Mouse (Mus musculus) limb, embryonic 12.5 days (tissue): ENCODE results near the gene Ostm1. TPM values are rescaled to one million over a fixed set of nuclear protein-coding genes. Genes with fewer than 3 reads are reported as not detected.

Experiments used
- ATAC-seq: fragments of 200-750 bp; cut with Nextera tagmentation; 2 replicates; pipeline ENCODE4 v1.8.0; 2017; ENCODE audit warnings: low read depth, moderate TSS enrichment; ENCODE audit not compliant: insufficient number of reproducible peaks, insufficient read depth, low FRiP score, low TSS enrichment
- H3K27ac ChIP-seq: fragments of 300-500 bp; sonication (generic); 2 replicates; pipeline ENCODE4 v1.5.1; 2016; ENCODE audit warnings: mild to moderate bottlenecking, moderate library complexity
- H3K27me3 ChIP-seq: fragments of 300-500 bp; sonication (generic); 2 replicates; pipeline ENCODE4 v1.6.1; 2016; ENCODE audit warnings: mild to moderate bottlenecking, moderate library complexity
- H3K36me3 ChIP-seq: fragments of 300-500 bp; sonication (generic); 2 replicates; pipeline ENCODE4 v1.6.1; 2016; ENCODE audit warnings: mild to moderate bottlenecking, moderate library complexity
- H3K4me1 ChIP-seq: fragments of 300-500 bp; sonication (generic); replicated peaks from 2 replicates; pipeline ENCODE4 v1.6.1; 2016
- H3K4me2 ChIP-seq: fragments of 300-500 bp; sonication (generic); 2 replicates; pipeline ENCODE4 v1.6.1; 2016; ENCODE audit warnings: mild to moderate bottlenecking, moderate library complexity
- H3K4me3 ChIP-seq: fragments of 300-500 bp; sonication (generic); replicated peaks from 2 replicates; pipeline ENCODE4 v1.5.1; 2016; ENCODE audit warnings: mild to moderate bottlenecking
- H3K9ac ChIP-seq: fragments of 300-500 bp; sonication (generic); replicated peaks from 2 replicates; pipeline ENCODE4 v1.6.1; 2016; ENCODE audit warnings: mild to moderate bottlenecking, moderate library complexity
- H3K9me3 ChIP-seq: fragments of 300-500 bp; sonication (generic); 2 replicates; pipeline ENCODE4 v1.6.1; 2016; ENCODE audit warnings: mild to moderate bottlenecking, moderate library complexity
- WGBS: fragments of 180-500 bp; shearing (Covaris S2); methylation state at CpG from one replicate; pipeline ENCODE4 v1.1.7; 2016; 5-methylcytosine and 5-hydroxymethylcytosine counted together
- polyA plus RNA-seq: library from polyadenylated mRNA; unstranded; fragments of >200 nt; fragmentation: Nextera tagmentation; extraction: Ambion mirVana; gene quantifications from 2 replicates; pipeline ENCODE4 v1.2.1, GENCODE M21; 2016

The Ostm1 gene
- polyA plus RNA-seq, 1 experiment from 2014 or later, result 9.0 TPM

- Histone ChIP-seq H3K4me3 (no peak overlapping the region), H3K36me3 (no peaks in the 10 kb centered on the region), H3K4me1 (no peaks in the 10 kb centered on the region), H3K9ac (no peak overlapping the region), H3K4me2 (no peak overlapping the region), H3K9me3 (no peaks in the 10 kb centered on the region), H3K27me3 (peaks cover 73% of the 10 kb centered on the region), H3K27ac (no peak overlapping the region)
- 81% methylated on average over 8 of the region's 8 CpGs for WGBS
- ATAC-seq, result no peak
Measured at GRCm38 (mm10) chr10:42598615-42599014, 15.0 kb downstream of the Ostm1 start.

GRCm38 (mm10) chr10:42601556-42601955, 17.9 kb downstream of the Ostm1 start:
- Histone ChIP-seq H3K27me3 (peaks cover 44% of the 10 kb centered on the region), H3K4me1 (no peaks in the 10 kb centered on the region), H3K9ac (no peak overlapping the region), H3K9me3 (peaks cover 10% of the 10 kb centered on the region; the same call in 1 of the 2 replicates), H3K4me3 (no peak overlapping the region), H3K27ac (no peak overlapping the region), H3K4me2 (no peak overlapping the region), H3K36me3 (no peaks in the 10 kb centered on the region)
- no peak for ATAC-seq
- WGBS, result 21% methylated on average over 10 of the region's 10 CpGs

- Histone ChIP-seq H3K36me3 (no peaks in the 10 kb centered on the region), H3K27me3 (peaks cover 49% of the 10 kb centered on the region), H3K9me3 (peaks cover 18% of the 10 kb centered on the region; the same call in 1 of the 2 replicates), H3K27ac (no peak overlapping the region), H3K4me3 (no peak overlapping the region), H3K9ac (no peak overlapping the region), H3K4me1 (no peaks in the 10 kb centered on the region), H3K4me2 (no peak overlapping the region)
- no peak for ATAC-seq
- whole genome bisulfite sequencing, result 61% methylated on average over 2 of the region's 2 CpGs
Measured at GRCm38 (mm10) chr10:42604874-42605273, 21.3 kb downstream of the Ostm1 start.

- no peak overlapping the region for H3K27ac ChIP-seq
- H3K9ac ChIP-seq, result no peak overlapping the region
- peaks cover 18% of the 10 kb centered on the region; the same call in 1 of the 2 replicates for H3K9me3 ChIP-seq
- WGBS, result 77% methylated on average over 4 of the region's 4 CpGs
- H3K4me2 ChIP-seq, result no peak overlapping the region
- H3K4me3 ChIP-seq, result no peak overlapping the region
- ATAC-seq, result no peak
- H3K27me3 ChIP-seq, result peaks cover 48% of the 10 kb centered on the region
- no peaks in the 10 kb centered on the region for H3K4me1 ChIP-seq
- no peaks in the 10 kb centered on the region for H3K36me3 ChIP-seq
Measured at GRCm38 (mm10) chr10:42606757-42607156, 23.1 kb downstream of the Ostm1 start.

- H3K27me3 ChIP-seq, result peaks cover 98% of the 10 kb centered on the region
- H3K4me1 ChIP-seq, result peaks cover 8% of the 10 kb centered on the region
- H3K9me3 ChIP-seq, result peaks cover 5% of the 10 kb centered on the region; the same call in 1 of the 2 replicates
- H3K4me2 ChIP-seq, result no peak overlapping the region
- H3K36me3 ChIP-seq, result no peaks in the 10 kb centered on the region
- ATAC-seq, result no peak
- H3K9ac ChIP-seq, result no peak overlapping the region
- H3K4me3 ChIP-seq, result no peak overlapping the region
- 8% methylated on average over 12 of the region's 12 CpGs for WGBS
- no peak overlapping the region for H3K27ac ChIP-seq
Measured at GRCm38 (mm10) chr10:42613075-42613474, 29.5 kb downstream of the Ostm1 start.

- 1% methylated on average over 40 of the region's 40 CpGs for WGBS
- H3K36me3 ChIP-seq, result no peaks in the 10 kb centered on the region
- peaks cover 98% of the 10 kb centered on the region for H3K27me3 ChIP-seq
- H3K27ac ChIP-seq, result no peak overlapping the region
- peaks cover 5% of the 10 kb centered on the region; the same call in 1 of the 2 replicates for H3K9me3 ChIP-seq
- no peak overlapping the region; the same call in 1 of the 2 replicates for H3K9ac ChIP-seq
- H3K4me2 ChIP-seq, result peak overlapping the region; percentile 66
- no peak for ATAC-seq
- H3K4me1 ChIP-seq, result peaks cover 8% of the 10 kb centered on the region
- H3K4me3 ChIP-seq, result peak overlapping the region; percentile 40
Measured at GRCm38 (mm10) chr10:42613639-42614381, 30.2 kb downstream of the Ostm1 start.

GRCm38 (mm10) chr10:42614766-42615165, 31.1 kb downstream of the Ostm1 start:
- Histone ChIP-seq H3K9ac (no peak overlapping the region), H3K27ac (no peak overlapping the region), H3K4me3 (no peak overlapping the region), H3K27me3 (peaks cover 99% of the 10 kb centered on the region), H3K36me3 (no peaks in the 10 kb centered on the region), H3K9me3 (peaks cover 5% of the 10 kb centered on the region; the same call in 1 of the 2 replicates), H3K4me1 (peaks cover 8% of the 10 kb centered on the region), H3K4me2 (no peak overlapping the region)
- WGBS, result 7% methylated on average over 9 of the region's 9 CpGs
- ATAC-seq, result no peak

GRCm38 (mm10) chr10:42618291-42618690, 34.7 kb downstream of the Ostm1 start:
- H3K27me3 ChIP-seq, result peaks cover 84% of the 10 kb centered on the region
- WGBS, result 29% methylated on average over 2 of the region's 2 CpGs
- H3K36me3 ChIP-seq, result no peaks in the 10 kb centered on the region
- no peak for ATAC-seq
- no peak overlapping the region for H3K9ac ChIP-seq
- no peaks in the 10 kb centered on the region for H3K9me3 ChIP-seq
- H3K27ac ChIP-seq, result no peak overlapping the region
- H3K4me3 ChIP-seq, result no peak overlapping the region
- no peak overlapping the region for H3K4me2 ChIP-seq
- H3K4me1 ChIP-seq, result peaks cover 8% of the 10 kb centered on the region

GRCm38 (mm10) chr10:42625907-42626306, 42.3 kb downstream of the Ostm1 start:
- peaks cover 80% of the 10 kb centered on the region for H3K27me3 ChIP-seq
- no peak overlapping the region for H3K4me2 ChIP-seq
- no peaks in the 10 kb centered on the region for H3K4me1 ChIP-seq
- no peak overlapping the region for H3K9ac ChIP-seq
- H3K27ac ChIP-seq, result no peak overlapping the region
- 80% methylated on average over 2 of the region's 2 CpGs for WGBS
- H3K4me3 ChIP-seq, result no peak overlapping the region
- no peaks in the 10 kb centered on the region for H3K9me3 ChIP-seq
- no peaks in the 10 kb centered on the region for H3K36me3 ChIP-seq
- no peak for ATAC-seq

- Histone ChIP-seq H3K9ac (no peak overlapping the region), H3K4me1 (peaks cover 25% of the 10 kb centered on the region), H3K36me3 (no peaks in the 10 kb centered on the region), H3K9me3 (no peaks in the 10 kb centered on the region), H3K4me3 (no peak overlapping the region), H3K27me3 (peaks cover 99% of the 10 kb centered on the region), H3K4me2 (no peak overlapping the region), H3K27ac (no peak overlapping the region)
- WGBS, result 2% methylated on average over 19 of the region's 19 CpGs
- no peak for ATAC-seq
Measured at GRCm38 (mm10) chr10:42630596-42631355, 47.2 kb downstream of the Ostm1 start.

GRCm38 (mm10) chr10:42631754-42632452, 48.3 kb downstream of the Ostm1 start:
- Histone ChIP-seq H3K4me3 (peak overlapping the region; percentile 19; the same call in 1 of the 2 replicates), H3K27me3 (peaks cover 100% of the 10 kb centered on the region), H3K27ac (no peak overlapping the region), H3K9ac (no peak overlapping the region), H3K36me3 (no peaks in the 10 kb centered on the region), H3K4me1 (peaks cover 28% of the 10 kb centered on the region), H3K4me2 (peak overlapping the region; percentile 28), H3K9me3 (no peaks in the 10 kb centered on the region)
- 1% methylated on average over 42 of the region's 42 CpGs for WGBS
- ATAC-seq, result no peak
